Mouse (Mus musculus) midbrain, embryonic 10.5 days (tissue): ENCODE data around the gene Rasip1. TPM values are rescaled to one million over a fixed set of nuclear protein-coding genes. Genes with fewer than 3 reads are reported as not detected.

Source experiments
- DNase-seq: peaks from one replicate; pipeline ENCODE4 v3.0.0-alpha.2; 2017; ENCODE audit warnings: low spot score
- H3K27ac ChIP-seq: fragments of 300-500 bp; sonication (generic); replicated peaks from 2 replicates; pipeline ENCODE4 v1.5.1; 2016; ENCODE audit warnings: mild to moderate bottlenecking
- H3K27me3 ChIP-seq: fragments of 300-500 bp; sonication (generic); 2 replicates; pipeline ENCODE4 v1.6.1; 2016; ENCODE audit warnings: low read depth, mild to moderate bottlenecking; ENCODE audit not compliant: poor library complexity, severe bottlenecking
- H3K36me3 ChIP-seq: fragments of 300-500 bp; sonication (generic); 2 replicates; pipeline ENCODE4 v1.6.1; 2016; ENCODE audit warnings: mild to moderate bottlenecking, moderate library complexity
- H3K4me1 ChIP-seq: fragments of 300-500 bp; sonication (generic); 2 replicates; pipeline ENCODE4 v1.6.1; 2016
- H3K4me3 ChIP-seq: fragments of 300-500 bp; sonication (generic); 2 replicates; pipeline ENCODE4 v1.5.1; 2016; ENCODE audit warnings: mild to moderate bottlenecking, moderate library complexity
- H3K9me3 ChIP-seq: fragments of 300-500 bp; sonication (generic); replicated peaks from 2 replicates; pipeline ENCODE4 v1.6.1; 2016; ENCODE audit warnings: mild to moderate bottlenecking
- WGBS: fragments of 180-500 bp; shearing (Covaris S2); methylation state at CpG from one replicate; pipeline ENCODE4 v1.1.7; 2016; 5-methylcytosine and 5-hydroxymethylcytosine counted together
- polyA plus RNA-seq: library from polyadenylated mRNA; unstranded; fragments of >200 nt; fragmentation: Nextera tagmentation; extraction: Ambion mirVana; gene quantifications from 2 replicates; pipeline ENCODE4 v1.2.1, GENCODE M21; 2016

Rasip1 gene
- polyA plus RNA-seq, 1 experiment from 2014 or later: 4.8 TPM

DNA sequence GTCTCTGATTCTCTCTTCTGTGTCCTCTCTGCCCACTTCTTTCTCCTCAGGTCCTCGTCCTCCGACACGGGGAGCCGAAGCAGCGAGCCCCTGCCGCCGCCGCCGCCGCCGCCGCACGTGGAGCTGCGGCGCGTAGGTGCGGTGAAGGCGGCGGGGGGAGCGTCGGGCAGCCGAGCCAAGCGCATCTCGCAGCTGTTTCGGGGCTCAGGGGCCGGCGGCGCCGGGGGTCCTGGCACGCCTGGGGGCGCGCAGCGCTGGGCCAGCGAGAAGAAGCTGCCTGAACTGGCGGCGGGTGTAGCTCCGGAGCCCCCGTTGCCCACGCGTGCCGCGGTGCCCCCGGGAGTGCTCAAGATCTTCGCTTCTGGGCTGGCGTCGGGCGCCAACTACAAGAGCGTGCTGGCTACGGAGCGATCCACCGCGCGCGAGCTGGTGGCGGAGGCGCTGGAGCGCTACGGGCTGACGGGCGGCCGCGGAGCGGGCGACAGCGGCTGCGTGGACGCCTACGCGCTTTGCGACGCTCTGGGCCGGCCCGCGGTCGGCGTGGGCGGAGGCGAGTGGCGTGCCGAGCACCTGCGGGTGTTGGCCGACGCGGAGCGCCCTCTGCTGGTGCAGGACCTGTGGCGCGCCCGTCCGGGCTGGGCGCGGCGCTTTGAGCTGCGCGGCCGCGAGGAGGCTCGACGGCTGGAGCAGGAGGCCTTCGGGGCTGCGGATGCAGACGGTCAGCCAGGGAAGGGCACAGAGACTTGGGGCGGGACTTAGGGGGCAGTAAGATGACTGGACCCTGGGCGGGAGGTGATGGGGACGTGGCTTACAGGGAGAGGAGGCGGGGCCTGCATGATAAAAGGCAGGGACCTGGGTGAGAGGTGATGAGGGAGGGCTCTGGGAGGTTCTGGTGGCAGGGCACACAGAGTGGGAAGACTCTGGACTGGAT lies 1.3 kb downstream of the Rasip1 start:
- peak; percentile 87 for DNase-seq
- no peaks in the 10 kb centered on the region for H3K36me3 ChIP-seq
- no peaks in the 10 kb centered on the region for H3K9me3 ChIP-seq
- WGBS: 1% methylated on average over 97 of the region's 105 CpGs
- H3K4me3 ChIP-seq: peak overlapping the region; percentile 63
- peak overlapping the region; percentile 85 for H3K27ac ChIP-seq
- peaks cover 89% of the 10 kb centered on the region for H3K27me3 ChIP-seq
- peaks cover 18% of the 10 kb centered on the region for H3K4me1 ChIP-seq

DNA sequence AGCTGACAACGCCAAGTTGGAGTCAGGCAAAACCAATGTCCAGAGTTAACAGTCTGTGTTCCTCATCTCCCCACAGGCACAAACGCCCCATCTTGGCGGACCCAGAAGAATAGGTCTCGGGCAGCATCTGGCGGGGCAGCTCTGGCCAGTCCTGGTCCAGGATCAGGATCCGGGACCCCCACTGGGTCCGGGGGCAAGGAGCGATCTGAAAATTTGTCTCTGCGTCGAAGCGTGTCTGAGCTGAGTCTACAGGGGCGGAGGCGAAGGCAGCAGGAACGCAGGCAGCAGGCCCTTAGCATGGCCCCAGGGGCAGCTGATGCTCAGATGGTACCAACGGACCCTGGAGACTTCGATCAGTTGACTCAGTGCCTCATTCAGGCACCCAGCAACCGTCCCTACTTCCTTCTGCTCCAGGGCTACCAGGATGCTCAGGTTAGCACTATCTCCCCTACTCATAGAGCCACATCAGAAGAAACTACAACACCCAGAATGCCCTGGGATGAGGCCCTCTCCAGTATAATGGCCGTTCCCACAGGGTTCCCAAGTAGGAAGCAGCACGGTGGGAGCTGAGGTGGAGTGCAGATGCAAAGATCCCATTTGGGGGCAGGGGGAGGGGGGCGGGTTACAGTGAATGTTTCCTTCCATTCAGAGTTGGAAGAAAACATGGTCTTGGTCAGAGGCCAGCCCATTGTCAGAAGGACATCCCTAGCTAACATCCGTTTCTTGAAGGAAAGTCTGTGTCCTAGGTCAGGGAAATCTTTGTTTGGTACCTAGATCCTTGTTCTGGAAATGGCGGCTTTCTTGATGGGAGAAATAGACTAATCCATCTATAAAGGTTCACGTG lies 3.0 kb downstream of the Rasip1 start:
- no peak for DNase-seq
- no peaks in the 10 kb centered on the region for H3K36me3 ChIP-seq
- H3K27ac ChIP-seq: no peak overlapping the region
- peaks cover 82% of the 10 kb centered on the region for H3K27me3 ChIP-seq
- H3K4me1 ChIP-seq: peaks cover 18% of the 10 kb centered on the region
- H3K9me3 ChIP-seq: no peaks in the 10 kb centered on the region
- WGBS: 73% methylated on average over 23 of the region's 23 CpGs
- no peak overlapping the region for H3K4me3 ChIP-seq

DNA sequence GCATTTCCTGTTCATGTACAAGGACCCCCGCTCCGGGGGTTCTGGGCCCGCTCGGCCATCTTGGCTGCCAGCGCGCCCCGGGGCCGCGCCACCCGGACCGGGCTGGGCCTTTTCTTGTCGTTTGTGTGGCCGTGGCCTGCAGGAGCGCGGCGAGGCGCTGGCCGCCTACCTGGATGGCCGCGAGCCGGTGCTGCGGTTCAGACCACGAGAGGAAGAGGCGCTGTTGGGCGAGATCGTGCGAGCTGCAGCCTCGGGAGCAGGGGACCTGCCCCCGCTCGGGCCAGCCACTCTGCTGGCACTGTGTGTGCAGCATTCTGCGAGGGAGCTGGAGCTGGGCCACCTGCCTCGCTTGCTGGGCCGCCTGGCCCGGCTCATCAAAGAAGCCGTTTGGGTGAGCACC lies 5.2 kb downstream of the Rasip1 start:
- Histone ChIP-seq H3K27ac (peak overlapping the region; percentile 77), H3K9me3 (0 out of 2 replicates have a peak, but pooled peaks cover 4% of the 10 kb centered on the region), H3K4me3 (peak overlapping the region; percentile 45), H3K27me3 (peaks cover 61% of the 10 kb centered on the region), H3K4me1 (peaks cover 18% of the 10 kb centered on the region), H3K36me3 (peaks cover 11% of the 10 kb centered on the region)
- peak; percentile 58 for DNase-seq
- WGBS: 22% methylated on average over 35 of the region's 35 CpGs

DNA sequence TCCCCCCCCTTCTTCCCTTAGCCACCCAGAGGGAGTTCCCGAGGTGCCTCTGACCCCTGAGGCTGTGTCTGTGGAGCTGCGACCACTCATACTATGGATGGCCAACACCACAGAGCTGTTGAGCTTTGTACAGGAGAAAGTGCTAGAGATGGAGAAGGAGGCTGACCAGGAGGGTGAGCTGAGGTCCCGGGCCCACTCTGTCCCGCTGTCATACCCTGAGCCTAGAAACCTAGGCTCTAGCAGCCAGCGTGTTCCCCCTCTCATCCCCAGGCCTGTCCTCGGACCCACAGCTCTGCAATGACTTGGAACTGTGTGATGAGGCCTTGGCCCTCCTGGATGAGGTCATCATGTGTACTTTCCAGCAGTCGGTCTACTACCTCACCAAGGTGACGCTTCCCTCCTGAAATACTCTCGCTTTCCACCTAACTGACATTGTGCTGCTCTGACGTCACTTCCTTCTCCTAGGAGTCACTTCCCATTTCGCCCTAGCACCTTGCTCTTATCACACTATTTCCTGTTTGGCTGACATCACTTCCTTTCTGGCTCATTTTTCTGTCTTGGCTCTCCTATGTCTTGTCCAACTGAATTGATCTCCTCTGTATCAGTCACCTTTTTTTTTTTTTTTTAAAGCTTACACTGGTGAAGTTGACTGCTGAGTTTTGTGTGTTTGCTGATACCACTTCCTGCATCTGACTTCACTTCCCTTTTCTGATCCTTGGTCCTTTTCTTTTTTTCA lies 7.8 kb downstream of the Rasip1 start:
- Histone ChIP-seq H3K4me3 (no peak overlapping the region), H3K36me3 (peaks cover 11% of the 10 kb centered on the region), H3K27me3 (peaks cover 48% of the 10 kb centered on the region), H3K4me1 (peaks cover 31% of the 10 kb centered on the region), H3K27ac (no peak overlapping the region), H3K9me3 (0 out of 2 replicates have a peak, but pooled peaks cover 4% of the 10 kb centered on the region)
- WGBS: 92% methylated on average over 11 of the region's 11 CpGs
- no peak for DNase-seq

DNA sequence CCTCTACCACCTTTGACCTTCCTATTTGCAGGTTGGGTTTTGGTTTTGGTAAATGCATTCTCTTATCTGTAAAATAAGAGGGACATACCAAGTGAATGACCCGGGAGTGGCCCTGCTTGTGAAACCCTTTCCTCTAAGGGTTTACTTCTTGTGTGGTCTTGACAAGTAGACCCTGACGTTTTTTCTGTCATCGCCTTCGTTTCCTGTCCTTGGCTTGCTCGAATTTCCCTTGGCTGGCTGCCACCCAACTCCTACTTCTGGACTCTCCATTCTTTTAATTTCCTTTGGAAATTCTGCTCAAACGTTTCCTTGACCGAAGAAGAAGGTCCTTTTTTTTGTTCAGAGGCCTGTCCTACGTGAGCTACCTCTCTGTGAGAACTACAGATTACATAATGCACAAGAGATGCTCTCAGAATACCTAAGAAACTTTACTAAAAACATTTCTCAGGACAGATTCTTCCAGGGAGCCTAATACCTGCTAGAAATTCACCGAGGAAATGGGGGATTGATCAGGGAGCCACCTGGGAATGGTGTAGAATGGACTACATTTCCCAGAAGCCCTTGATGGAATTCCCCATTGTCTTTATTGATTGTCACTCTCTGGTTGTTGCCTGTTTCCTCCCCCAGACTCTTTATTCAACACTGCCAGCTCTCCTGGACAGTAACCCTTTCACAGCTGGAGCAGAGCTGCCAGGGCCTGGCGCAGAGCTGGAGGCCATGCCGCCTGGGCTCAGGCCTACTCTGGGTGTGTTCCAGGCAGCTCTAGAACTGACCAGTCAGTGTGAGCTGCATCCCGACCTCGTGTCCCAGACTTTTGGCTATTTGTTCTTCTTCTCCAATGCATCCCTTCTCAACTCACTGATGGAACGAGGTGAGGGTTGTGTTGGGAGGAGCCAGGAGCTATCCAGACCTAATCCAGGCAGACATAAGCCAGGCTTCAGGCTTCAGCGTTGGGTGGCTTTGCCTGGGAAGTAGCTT lies 8.7 kb downstream of the Rasip1 start:
- Histone ChIP-seq H3K27me3 (peaks cover 47% of the 10 kb centered on the region), H3K27ac (no peak overlapping the region), H3K9me3 (0 out of 2 replicates have a peak, but pooled peaks cover 4% of the 10 kb centered on the region), H3K4me3 (no peak overlapping the region), H3K4me1 (peaks cover 39% of the 10 kb centered on the region), H3K36me3 (peaks cover 11% of the 10 kb centered on the region)
- no peak for DNase-seq
- 86% methylated on average over 15 of the region's 15 CpGs for WGBS

DNA sequence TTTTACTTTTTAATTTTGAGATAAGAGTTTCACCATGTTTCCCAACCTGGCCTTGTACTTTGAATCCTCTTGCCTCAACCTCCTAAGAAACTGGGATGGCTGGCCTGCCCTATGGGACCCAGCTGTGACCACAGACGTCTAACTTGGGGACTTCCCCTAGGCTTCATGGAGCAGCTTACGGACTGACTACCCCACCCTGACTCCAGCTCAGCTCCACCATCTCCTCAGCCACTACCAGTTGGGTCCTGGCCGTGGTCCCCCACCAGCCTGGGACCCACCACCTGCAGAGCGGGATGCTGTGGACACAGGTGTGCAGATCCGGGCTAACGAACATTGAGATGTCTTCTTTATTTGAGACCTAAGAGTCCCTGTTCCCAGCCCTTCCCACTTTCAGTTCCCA lies 10.4 kb downstream of the Rasip1 start:
- H3K4me3 ChIP-seq: peak overlapping the region; percentile 46; the same call in 1 of the 2 replicates
- WGBS: 96% methylated on average over 6 of the region's 6 CpGs

DNA sequence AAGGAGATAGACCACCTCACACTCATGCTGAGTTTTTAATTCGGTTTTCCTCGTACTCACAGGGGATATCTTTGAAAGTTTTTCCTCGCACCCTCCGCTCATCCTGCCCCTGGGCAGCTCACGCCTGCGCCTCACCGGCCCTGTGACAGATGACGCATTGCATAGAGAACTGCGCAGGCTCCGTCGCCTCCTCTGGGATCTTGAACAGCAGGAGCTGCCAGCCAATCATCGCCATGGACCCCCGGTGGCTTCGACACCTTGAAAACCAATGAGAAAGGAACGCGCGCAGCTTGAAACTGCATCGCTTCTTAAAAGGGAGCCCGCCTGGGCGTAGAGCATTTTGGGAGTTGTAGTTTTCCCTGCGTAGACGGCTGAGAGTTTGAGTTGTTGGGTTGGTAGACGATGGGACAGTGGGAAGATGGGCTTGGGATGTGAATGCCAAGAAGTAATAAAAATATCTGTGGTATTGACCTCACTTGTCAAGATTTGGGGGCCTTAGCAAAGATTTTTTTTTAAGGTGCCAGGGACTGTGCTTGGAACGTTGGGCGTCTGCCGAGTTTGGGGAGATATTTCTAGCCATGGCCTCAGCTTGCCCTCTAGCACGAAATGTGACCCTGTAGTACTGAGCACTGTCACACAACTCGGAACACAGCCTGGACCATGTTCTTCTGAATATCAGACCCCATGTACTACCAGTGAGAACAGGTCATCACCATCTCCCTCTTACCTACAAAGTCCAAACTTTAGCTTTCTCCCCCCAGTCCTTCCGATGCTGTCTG lies 11.5 kb downstream of the Rasip1 start:
- peak overlapping the region; percentile 46 for H3K4me3 ChIP-seq
- peak overlapping the region; percentile 74 for H3K27ac ChIP-seq
- peak; percentile 96 for DNase-seq
- peaks cover 24% of the 10 kb centered on the region for H3K27me3 ChIP-seq
- H3K36me3 ChIP-seq: peaks cover 11% of the 10 kb centered on the region
- WGBS: 19% methylated on average over 29 of the region's 29 CpGs
- H3K9me3 ChIP-seq: 0 out of 2 replicates have a peak, but pooled peaks cover 4% of the 10 kb centered on the region
- peaks cover 52% of the 10 kb centered on the region for H3K4me1 ChIP-seq

More for the DNA sequence above, 10.4 kb downstream of the Rasip1 start:
- H3K27ac ChIP-seq: no peak overlapping the region
- H3K9me3 ChIP-seq: 0 out of 2 replicates have a peak, but pooled peaks cover 4% of the 10 kb centered on the region
- peaks cover 11% of the 10 kb centered on the region for H3K36me3 ChIP-seq
- peaks cover 35% of the 10 kb centered on the region for H3K27me3 ChIP-seq
- DNase-seq: no peak
- peaks cover 46% of the 10 kb centered on the region for H3K4me1 ChIP-seq

DNA sequence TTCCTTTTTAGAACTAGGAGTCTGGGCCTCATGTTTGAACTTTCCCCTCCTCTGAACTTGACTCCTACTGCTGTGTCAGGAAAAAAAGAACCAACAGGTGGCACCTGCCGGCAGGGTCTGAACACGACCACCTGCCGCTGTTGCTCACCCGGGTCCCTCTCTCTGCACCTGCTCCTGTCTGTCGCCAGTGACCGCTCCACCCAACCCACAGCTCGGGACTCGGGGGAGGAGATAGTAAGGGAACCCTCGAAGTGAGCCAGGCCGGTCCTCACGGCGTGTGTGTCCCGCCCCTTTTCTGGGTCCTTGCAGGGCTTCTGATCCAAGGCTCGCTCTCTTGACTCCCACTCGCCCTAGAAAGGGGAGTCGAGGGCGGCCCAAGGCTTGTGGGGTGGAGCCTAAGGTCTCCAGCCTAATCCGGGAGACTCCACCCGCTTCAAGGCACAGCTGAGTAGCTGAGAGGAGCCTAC lies 12.3 kb downstream of the Rasip1 start, which contains the start of gene Mamstr:
TSS of gene Mamstr (plus strand) at position 417 of the 467 bp plus-strand sequence.
- Histone ChIP-seq H3K4me1 (peaks cover 60% of the 10 kb centered on the region), H3K4me3 (no peak within 1 kb of the TSS), H3K36me3 (peaks cover 11% of the 10 kb centered on the region), H3K27me3 (peaks cover 24% of the 10 kb centered on the region), H3K9me3 (0 out of 2 replicates have a peak, but pooled peaks cover 4% of the 10 kb centered on the region), H3K27ac (peak within 1 kb of the TSS; percentile 29)
- WGBS: 21% methylated on average over 19 of the region's 19 CpGs
- DNase-seq: no peak

DNA sequence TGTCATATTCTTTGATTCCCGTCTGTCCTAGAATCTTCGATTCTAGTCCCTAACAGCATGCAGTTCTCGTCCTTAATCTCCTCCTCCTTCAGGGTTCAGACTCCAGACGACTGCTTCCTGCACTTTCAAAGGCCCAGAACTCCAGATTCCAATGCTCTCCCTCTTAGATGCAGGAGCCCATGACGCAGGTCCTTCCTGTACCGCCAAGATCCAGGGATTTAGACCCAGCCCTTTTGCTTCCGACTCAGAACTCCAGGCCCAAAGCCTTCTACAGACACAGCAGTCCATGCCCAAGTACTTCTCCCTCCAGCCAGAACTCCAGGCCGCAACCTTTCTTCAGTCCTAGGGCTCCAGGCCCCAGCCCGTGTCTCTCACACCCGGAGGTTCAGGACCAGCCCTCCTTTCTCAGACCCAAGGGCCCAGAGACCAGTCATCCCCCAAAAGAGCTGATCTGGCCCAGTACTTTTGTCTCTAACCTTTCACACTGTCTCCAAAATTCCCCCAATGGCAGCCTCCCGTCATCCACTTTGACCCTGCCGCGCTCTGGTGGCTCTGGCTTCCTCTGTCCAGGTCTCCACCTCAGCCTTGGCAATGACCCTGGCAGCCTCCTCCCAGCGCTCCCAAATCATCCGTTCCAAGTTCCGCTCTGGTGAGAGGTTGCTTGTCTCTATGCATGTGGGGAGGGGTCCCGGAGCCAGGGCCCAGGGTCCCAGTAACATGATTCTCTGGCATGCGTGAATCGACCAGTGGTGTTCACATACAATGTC lies 13.1 kb downstream of the Rasip1 start:
- no peak for DNase-seq
- H3K36me3 ChIP-seq: peaks cover 11% of the 10 kb centered on the region
- WGBS: 73% methylated on average over 19 of the region's 19 CpGs
- no peak overlapping the region for H3K4me3 ChIP-seq
- H3K9me3 ChIP-seq: 0 out of 2 replicates have a peak, but pooled peaks cover 4% of the 10 kb centered on the region
- no peak overlapping the region for H3K27ac ChIP-seq
- H3K27me3 ChIP-seq: peaks cover 29% of the 10 kb centered on the region
- H3K4me1 ChIP-seq: peaks cover 66% of the 10 kb centered on the region
